Mouse (Mus musculus) CD4-positive helper T cell, adult 2 months (primary cell): ENCODE data around the gene Gpr162.
"Not testable (repeated sequence)": the region's sequence is repeated elsewhere in the genome, so short reads cannot be mapped to it uniquely, and the experiment has no call there.

Experiments used
- DNase-seq: peaks from one replicate; pipeline ENCODE4 v3.0.0-alpha.2; 2012; ENCODE audit warnings: low read depth, missing footprints, low spot score

Gene Gpr162

DNA sequence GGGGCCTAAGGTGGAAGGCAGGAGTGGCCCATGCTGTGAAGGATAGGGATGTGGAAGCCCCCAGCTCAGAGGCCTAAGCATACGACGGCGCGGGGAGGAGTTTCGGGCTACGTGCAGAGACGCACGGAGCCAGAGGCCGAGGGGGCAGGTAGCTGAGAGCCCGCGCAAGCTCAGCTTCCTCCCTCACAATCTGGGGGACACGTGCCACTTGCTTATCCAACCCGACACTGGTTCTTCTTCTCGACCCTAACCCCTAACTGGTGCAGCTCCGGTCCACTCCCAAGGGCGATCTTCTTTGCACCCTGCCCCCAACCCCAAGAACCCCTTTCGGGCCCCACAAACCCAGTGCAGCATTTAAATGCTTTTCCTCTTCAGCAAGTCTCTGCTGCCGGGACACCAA, 50.3 kb downstream of the Gpr162 start:
- peak; percentile 74 for DNase-seq

DNA sequence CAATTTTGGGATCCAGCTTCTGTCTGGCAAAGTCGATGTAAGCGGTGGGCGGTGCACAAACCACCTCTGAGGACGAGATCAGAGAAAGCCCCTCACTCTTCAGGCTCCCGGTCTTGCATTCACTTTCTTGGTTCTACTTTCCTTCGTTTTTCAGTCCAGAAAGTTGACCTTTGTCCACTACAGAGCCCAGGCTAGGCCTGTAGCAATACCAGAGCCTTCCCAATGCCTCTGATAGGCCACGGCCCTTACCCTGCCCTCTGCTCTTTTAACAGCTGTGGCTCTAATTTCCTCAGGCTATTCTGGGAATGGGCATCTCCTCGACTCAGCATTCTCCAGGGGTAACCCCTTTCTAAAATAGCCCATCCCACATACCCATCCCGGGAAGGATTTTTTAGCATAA, 50.9 kb downstream of the Gpr162 start:
- DNase-seq: no peak

DNA sequence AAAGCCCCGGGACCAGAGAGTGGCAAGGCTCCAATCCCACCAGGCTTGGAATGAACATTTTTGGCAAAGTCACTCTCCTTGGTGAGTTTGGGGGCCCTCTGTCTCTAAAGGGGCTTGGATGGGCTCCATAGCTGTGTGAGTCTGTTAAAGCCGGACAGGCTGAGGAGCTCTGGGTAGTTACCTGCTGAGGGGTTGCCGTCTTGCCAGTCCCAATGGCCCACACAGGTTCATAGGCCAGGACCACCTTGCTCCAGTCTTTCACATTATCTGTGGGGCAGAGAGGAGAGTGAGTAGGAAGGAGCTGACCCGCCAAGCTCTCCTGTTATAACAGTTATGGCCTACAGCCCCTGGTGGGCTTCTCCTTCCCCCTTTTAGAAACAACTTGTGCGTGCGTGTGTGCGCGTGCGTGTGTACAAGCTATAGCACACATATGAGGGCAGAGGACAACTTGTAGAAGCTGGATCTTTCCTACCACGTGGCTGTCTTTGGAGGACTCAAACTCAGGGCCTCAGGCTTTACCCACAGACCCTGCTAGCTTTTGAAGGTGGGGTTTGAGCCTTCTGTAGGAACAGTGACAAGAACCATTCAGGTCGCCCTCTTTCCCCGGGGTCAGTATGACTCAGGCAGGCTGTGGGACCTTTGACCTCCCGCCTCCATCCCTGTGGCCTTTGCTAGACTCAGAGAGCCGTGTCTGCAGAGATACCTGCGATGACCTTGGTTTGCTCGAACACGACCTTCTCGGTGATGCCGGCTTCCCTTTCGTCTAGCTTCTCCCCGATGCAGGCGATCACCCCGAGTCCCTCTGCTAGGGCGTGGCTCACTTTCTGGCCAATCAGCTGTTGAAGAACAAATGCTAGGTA, 51.9 kb downstream of the Gpr162 start:
- DNase-seq: no peak

DNA sequence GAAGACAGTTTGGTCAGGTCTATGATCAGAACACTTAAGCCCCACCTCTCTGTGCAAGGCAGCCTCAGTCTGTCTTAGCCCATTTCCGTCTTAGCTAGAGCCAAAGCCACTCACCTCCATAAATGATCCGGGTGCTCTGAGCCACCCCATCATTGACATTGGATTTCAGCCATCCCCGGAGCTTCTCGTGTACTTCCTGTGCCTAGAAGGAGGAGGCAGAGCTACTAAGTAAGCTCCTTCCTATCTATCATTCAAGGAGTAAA, 52.4 kb downstream of the Gpr162 start:
- DNase-seq: no peak

DNA sequence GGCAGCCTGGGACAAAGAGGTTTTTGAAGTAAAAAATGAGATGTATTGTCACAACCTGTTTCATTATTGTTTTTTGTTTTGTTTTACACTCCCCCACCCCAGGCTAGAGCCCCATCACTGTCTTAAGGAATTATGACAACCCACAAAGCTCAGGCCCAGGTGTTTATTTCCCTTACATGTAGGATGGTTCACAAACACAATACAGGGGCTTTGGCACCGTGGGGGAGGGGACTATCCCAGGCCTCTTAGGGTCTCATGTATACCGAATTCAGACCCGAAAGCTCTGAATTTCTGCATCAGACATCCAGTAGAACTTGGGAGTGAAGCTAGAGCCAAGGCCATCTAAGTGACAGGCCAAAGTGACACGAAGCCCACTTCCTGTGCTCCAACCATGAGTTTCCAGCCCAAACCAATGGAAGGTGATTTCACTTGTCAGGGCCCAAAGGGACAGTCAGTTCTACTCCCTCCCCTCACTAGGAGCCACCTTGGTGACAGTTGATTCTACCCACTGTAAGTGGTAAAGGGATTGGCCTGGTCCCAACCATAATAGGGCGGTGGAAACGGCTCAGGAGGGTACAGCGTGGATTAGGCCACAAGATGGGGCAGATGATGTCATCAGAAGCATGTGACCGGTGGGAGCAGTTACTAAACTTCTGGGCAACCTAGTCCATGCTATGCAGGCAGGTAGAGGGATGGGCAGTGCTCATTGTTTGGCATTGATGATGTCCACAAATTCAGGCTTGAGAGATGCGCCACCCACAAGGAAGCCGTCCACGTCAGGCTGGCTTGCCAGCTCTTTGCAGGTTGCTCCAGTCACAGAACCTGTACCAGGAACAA, 53.0 kb downstream of the Gpr162 start:
- DNase-seq: not testable (repeated sequence)

DNA sequence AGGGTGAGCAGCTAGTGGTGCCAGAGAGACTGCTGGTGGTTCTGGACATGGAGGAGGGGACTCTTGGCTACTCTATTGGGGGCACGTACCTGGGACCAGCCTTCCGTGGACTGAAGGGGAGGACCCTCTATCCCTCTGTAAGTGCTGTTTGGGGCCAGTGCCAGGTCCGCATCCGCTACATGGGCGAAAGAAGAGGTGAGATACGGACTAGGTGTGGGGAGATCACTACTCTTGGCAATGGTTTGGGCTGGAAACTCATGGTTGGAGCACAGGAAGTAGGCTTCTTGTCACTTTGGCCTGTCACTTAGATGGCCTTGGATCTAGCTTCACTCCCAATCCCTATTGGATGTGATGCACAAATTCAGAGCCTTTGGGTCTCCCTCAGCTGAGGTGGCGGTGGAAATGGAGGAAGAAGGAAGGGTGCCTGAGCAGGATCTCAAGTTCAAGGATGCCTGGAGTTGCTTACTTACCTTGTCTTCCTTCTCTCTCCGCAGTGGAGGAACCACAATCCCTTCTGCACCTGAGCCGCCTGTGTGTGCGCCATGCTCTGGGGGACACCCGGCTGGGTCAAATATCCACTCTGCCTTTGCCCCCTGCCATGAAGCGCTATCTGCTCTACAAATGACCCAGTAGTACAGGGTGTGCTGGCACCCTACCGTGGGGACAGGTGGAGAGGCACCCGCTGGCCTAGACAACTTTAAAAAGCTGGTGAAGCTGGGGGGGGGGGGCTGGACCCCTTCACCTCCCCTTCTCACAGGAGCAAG, 53.8 kb downstream of the Gpr162 start:
- no peak for DNase-seq

DNA sequence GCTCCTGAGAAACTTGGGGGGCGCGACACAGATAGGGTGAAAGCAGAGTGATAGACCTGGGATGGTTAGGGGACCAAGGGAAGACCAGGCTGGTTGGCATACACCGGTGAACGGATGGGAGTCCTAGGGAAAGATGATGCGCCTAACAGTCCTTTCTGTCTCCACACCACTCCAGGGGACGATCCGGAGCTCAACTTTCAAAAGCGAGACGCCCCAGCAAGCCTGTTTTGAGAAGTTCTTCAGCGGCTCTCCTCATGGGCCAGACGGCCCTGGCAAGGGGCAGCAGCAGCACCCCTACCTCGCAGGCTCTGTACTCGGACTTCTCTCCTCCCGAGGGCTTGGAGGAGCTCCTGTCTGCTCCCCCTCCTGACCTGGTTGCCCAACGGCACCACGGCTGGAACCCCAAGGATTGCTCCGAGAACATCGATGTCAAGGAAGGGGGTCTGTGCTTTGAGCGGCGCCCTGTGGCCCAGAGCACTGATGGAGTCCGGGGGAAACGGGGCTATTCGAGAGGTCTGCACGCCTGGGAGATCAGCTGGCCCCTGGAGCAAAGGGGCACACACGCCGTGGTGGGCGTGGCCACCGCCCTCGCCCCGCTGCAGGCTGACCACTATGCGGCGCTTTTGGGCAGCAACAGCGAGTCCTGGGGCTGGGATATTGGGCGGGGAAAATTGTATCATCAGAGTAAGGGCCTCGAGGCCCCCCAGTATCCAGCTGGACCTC, 54.6 kb downstream of the Gpr162 start:
- DNase-seq: peak; percentile 67
